Mouse (Mus musculus) MEL (cell line): ENCODE data around the gene Gtf2a1l.

Experiments
- CTCF ChIP-seq, 3 experiments: IDR thresholded peaks in 2 of 3; conservative IDR thresholded peaks in 1 of 3; 2 replicates each; pipeline ENCODE4 v1.5.1; 2011 to 2012; ENCODE audit warnings: low read length in 3 of 3, low read depth in 2 of 3, mild to moderate bottlenecking in 2 of 3, improper control_type of control experiment in 1 of 3, inconsistent platforms in 1 of 3, mixed read lengths in 1 of 3, moderate library complexity in 1 of 3; ENCODE audit not compliant: control insufficient read depth in 1 of 3, insufficient read depth in 1 of 3, poor library complexity in 1 of 3, severe bottlenecking in 1 of 3
- MAFK ChIP-seq: IDR thresholded peaks from 2 replicates; pipeline ENCODE4 v1.6.1; 2011; ENCODE audit warnings: low read depth, mild to moderate bottlenecking, low read length, improper control_type of control experiment, borderline replicate concordance
- MEF2A ChIP-seq: IDR thresholded peaks from 2 replicates; pipeline ENCODE4 v1.6.1; 2014; ENCODE audit warnings: low read depth, mild to moderate bottlenecking, inconsistent platforms, low read length, improper control_type of control experiment; ENCODE audit not compliant: poor library complexity, insufficient replicate concordance, severe bottlenecking; ENCODE audit errors: extremely low read depth
- NRF1 ChIP-seq: IDR thresholded peaks from 2 replicates; pipeline ENCODE4 v1.6.1; 2014; ENCODE audit warnings: low read depth, mild to moderate bottlenecking, inconsistent platforms, low read length, improper control_type of control experiment, moderate library complexity; ENCODE audit not compliant: poor library complexity, insufficient read depth, severe bottlenecking
- POLR2AphosphoS5 ChIP-seq: IDR thresholded peaks from 2 replicates; pipeline ENCODE4 v1.6.1; 2012; ENCODE audit warnings: low read depth, borderline replicate concordance, mild to moderate bottlenecking, inconsistent platforms, low read length, moderate library complexity, mixed read lengths
- USF1 ChIP-seq: IDR thresholded peaks from 2 replicates; pipeline ENCODE4 v1.6.1; 2014; ENCODE audit warnings: low read depth, mild to moderate bottlenecking, inconsistent platforms, low read length, improper control_type of control experiment, moderate library complexity

GRCm38 (mm10) chr17:88620935-88621334 lies 47.5 kb upstream of the Gtf2a1l start:
- TF ChIP-seq POLR2AphosphoS5: no peak
- no peak for TF ChIP-seq MAFK
- TF ChIP-seq USF1: no peak
- no peak for TF ChIP-seq MEF2A
- no peak for TF ChIP-seq CTCF (IDR thresholded peaks at IDR 0.05 in 2 of 3, conservative IDR thresholded peaks at IDR 0.05 in 1 of 3; ENCODE audit: control insufficient read depth in 1 of 3, insufficient read depth in 1 of 3, low read depth in 2 of 3, low read length in 3 of 3, poor library complexity in 1 of 3, severe bottlenecking in 1 of 3)
- no peak for TF ChIP-seq NRF1
